Mouse (Mus musculus): Measurements from ENCODE around the gene Itpr1.

Gene Itpr1

GRCm38 (mm10) chr6:108516248-108516647 is 303.4 kb downstream of the Itpr1 start:
- DNase-seq (ENCODE audit: low spot score) = no peak

GRCm38 (mm10) chr6:108517241-108517981 is 304.5 kb downstream of the Itpr1 start:
- no peak for DNase-seq (ENCODE audit: low spot score)

GRCm38 (mm10) chr6:108517986-108518385 is 305.1 kb downstream of the Itpr1 start:
- DNase-seq (ENCODE audit: low spot score) = no peak

GRCm38 (mm10) chr6:108518552-108518951 is 305.7 kb downstream of the Itpr1 start:
- no peak for DNase-seq (ENCODE audit: low spot score)

GRCm38 (mm10) chr6:108519327-108519726 is 306.4 kb downstream of the Itpr1 start:
- no peak for DNase-seq (ENCODE audit: low spot score)

- no peak for DNase-seq (ENCODE audit: low spot score)
These were observed 311.2 kb downstream of the Itpr1 start for GRCm38 (mm10) chr6:108523956-108524616.

GRCm38 (mm10) chr6:108524617-108525010 is 311.7 kb downstream of the Itpr1 start:
- no peak for DNase-seq (ENCODE audit: low spot score)

- DNase-seq (ENCODE audit: low spot score) = no peak
These were observed 314.7 kb downstream of the Itpr1 start for GRCm38 (mm10) chr6:108527560-108527959.

GRCm38 (mm10) chr6:108527993-108528392 is 315.1 kb downstream of the Itpr1 start:
- no peak for DNase-seq (ENCODE audit: low spot score)

GRCm38 (mm10) chr6:108529150-108529549 is 316.3 kb downstream of the Itpr1 start:
- no peak for DNase-seq (ENCODE audit: low spot score)

GRCm38 (mm10) chr6:108530781-108531323 is 318.0 kb downstream of the Itpr1 start:
- DNase-seq (ENCODE audit: low spot score) = no peak

GRCm38 (mm10) chr6:108531324-108532311 is 318.7 kb downstream of the Itpr1 start:
- DNase-seq (ENCODE audit: low spot score) = no peak

GRCm38 (mm10) chr6:108532486-108533179 is 319.7 kb downstream of the Itpr1 start:
- DNase-seq (ENCODE audit: low spot score) = no peak

- DNase-seq (ENCODE audit: low spot score) = no peak
These were observed 321.2 kb downstream of the Itpr1 start for GRCm38 (mm10) chr6:108534139-108534538.

GRCm38 (mm10) chr6:108534596-108534995 is 321.7 kb downstream of the Itpr1 start:
- no peak for DNase-seq (ENCODE audit: low spot score)

- DNase-seq (ENCODE audit: low spot score) = no peak
These were observed 322.4 kb downstream of the Itpr1 start for GRCm38 (mm10) chr6:108535309-108535708.

GRCm38 (mm10) chr6:108536546-108537317 is 323.8 kb downstream of the Itpr1 start:
- no peak for DNase-seq (ENCODE audit: low spot score)

GRCm38 (mm10) chr6:108538406-108538805 is 325.5 kb downstream of the Itpr1 start:
- no peak for DNase-seq (ENCODE audit: low spot score)

GRCm38 (mm10) chr6:108540441-108540840 is 327.5 kb downstream of the Itpr1 start:
- no peak for DNase-seq (ENCODE audit: low spot score)

- no peak for DNase-seq (ENCODE audit: low spot score)
These were observed 332.0 kb downstream of the Itpr1 start for GRCm38 (mm10) chr6:108544917-108545316.

GRCm38 (mm10) chr6:108545464-108545863 is 332.6 kb downstream of the Itpr1 start:
- DNase-seq (ENCODE audit: low spot score) = no peak

Measured in embryo, embryonic 10 days (tissue).